Mouse (Mus musculus) heart, embryonic 11.5 days (tissue): ENCODE results near the gene Gnai3. TPM values are rescaled to one million over a fixed set of nuclear protein-coding genes. Genes with fewer than 3 reads are reported as not detected.

Source experiments
- ATAC-seq: fragments of 200-750 bp; cut with Nextera tagmentation; replicated peaks from 2 replicates; pipeline ENCODE4 v1.8.0; 2017; ENCODE audit warnings: moderate library complexity; ENCODE audit not compliant: insufficient number of reproducible peaks, low FRiP score, low TSS enrichment
- H3K27ac ChIP-seq: fragments of 300-500 bp; sonication (generic); 2 replicates; pipeline ENCODE4 v1.5.1; 2014; ENCODE audit warnings: mild to moderate bottlenecking, low read depth, low read length
- H3K27me3 ChIP-seq: fragments of 300-500 bp; sonication (generic); 2 replicates; pipeline ENCODE4 v1.6.1; 2014; ENCODE audit warnings: mild to moderate bottlenecking, low read length, mixed read lengths; ENCODE audit not compliant: control insufficient read depth, insufficient read depth
- H3K36me3 ChIP-seq: fragments of 300-500 bp; sonication (generic); 2 replicates; pipeline ENCODE4 v1.6.1; 2014; ENCODE audit warnings: mild to moderate bottlenecking, low read length, moderate library complexity, mixed read lengths; ENCODE audit not compliant: control insufficient read depth, insufficient read depth
- H3K4me1 ChIP-seq: fragments of 300-500 bp; sonication (generic); 2 replicates; pipeline ENCODE4 v1.6.1; 2014; ENCODE audit warnings: low read length; ENCODE audit not compliant: control insufficient read depth, insufficient read depth
- H3K4me2 ChIP-seq: fragments of 300-500 bp; sonication (generic); 2 replicates; pipeline ENCODE4 v1.6.1; 2014; ENCODE audit warnings: mild to moderate bottlenecking, moderate library complexity
- H3K4me3 ChIP-seq: fragments of 300-500 bp; sonication (generic); 2 replicates; pipeline ENCODE4 v1.5.1; 2014; ENCODE audit warnings: low read depth, low read length
- H3K9ac ChIP-seq: fragments of 300-500 bp; sonication (generic); 2 replicates; pipeline ENCODE4 v1.6.1; 2014; ENCODE audit warnings: mild to moderate bottlenecking, low read depth, low read length, moderate library complexity
- H3K9me3 ChIP-seq: fragments of 300-500 bp; sonication (generic); replicated peaks from 2 replicates; pipeline ENCODE4 v1.6.1; 2016; ENCODE audit warnings: low read length; ENCODE audit not compliant: control insufficient read depth
- WGBS: fragments of 180-500 bp; shearing (Covaris S2); extraction: QIAGEN DNeasy Blood & Tissue Kit; methylation state at CpG from one replicate; pipeline ENCODE4 v1.1.7; 2014; ENCODE audit not compliant: insufficient replicate concordance; 5-methylcytosine and 5-hydroxymethylcytosine counted together
- polyA plus RNA-seq: library from polyadenylated mRNA; unstranded; fragments of >200 nt; fragmentation: Nextera tagmentation; extraction: Ambion mirVana; gene quantifications from 2 replicates; pipeline ENCODE4 v1.2.1, GENCODE M21; 2014

Gnai3 gene
- polyA plus RNA-seq, 1 experiment from 2014 or later: 91.3 TPM

DNA sequence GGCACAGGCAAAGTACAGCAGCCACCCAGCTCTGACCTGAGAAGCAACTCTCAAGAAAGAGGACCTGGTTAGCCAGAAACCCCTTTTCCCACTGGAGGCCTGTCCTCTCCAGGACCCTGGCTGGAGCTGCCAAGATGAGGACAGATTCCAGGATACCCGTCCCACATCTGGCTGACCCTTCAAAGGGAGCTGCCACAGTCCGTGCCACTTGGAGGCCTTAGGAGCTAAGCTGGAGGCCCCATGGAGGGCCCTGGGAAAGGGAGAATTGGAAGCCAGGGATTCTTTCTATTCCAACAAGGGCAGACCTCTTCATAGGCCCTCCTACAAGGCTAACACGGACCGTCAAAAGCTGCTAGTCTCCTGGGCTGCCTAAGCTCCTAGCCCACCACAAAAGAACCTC, 64.3 kb downstream of the Gnai3 start:
- WGBS: 47% methylated on average over 4 of the region's 4 CpGs
- Histone ChIP-seq H3K27ac (no peak overlapping the region), H3K4me1 (peaks cover 39% of the 10 kb centered on the region), H3K4me3 (no peak overlapping the region), H3K36me3 (peaks cover 12% of the 10 kb centered on the region), H3K4me2 (peak overlapping the region; percentile 37), H3K9me3 (no peaks in the 10 kb centered on the region), H3K27me3 (no peaks in the 10 kb centered on the region), H3K9ac (peak overlapping the region; percentile 31)
- no peak for ATAC-seq

DNA sequence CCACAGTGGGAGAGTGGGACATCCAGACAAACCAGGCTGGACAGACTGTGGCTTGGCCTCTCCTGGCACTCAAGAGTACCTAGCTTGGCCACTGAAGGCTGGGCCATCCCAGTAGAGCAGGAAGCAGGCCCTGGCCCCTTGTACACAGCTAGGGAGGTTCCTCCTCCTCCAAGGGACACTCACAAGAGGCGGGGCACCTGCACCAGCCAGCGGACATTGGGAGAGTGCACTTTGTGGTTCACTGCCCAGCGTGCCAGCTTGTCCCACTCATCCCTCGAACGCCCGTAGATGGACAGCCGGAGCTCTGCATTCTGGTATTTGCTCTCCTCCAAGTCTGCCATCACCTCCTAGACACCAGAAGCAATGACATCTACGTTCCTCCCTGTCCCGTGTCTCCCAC, 69.1 kb downstream of the Gnai3 start:
- no peak overlapping the region for H3K9ac ChIP-seq
- no peak for ATAC-seq
- peaks cover 8% of the 10 kb centered on the region for H3K4me1 ChIP-seq
- peaks cover 32% of the 10 kb centered on the region for H3K36me3 ChIP-seq
- H3K4me2 ChIP-seq: no peak overlapping the region
- no peak overlapping the region for H3K4me3 ChIP-seq
- WGBS: 87% methylated on average over 9 of the region's 9 CpGs
- no peaks in the 10 kb centered on the region for H3K27me3 ChIP-seq
- H3K27ac ChIP-seq: no peak overlapping the region
- H3K9me3 ChIP-seq: no peaks in the 10 kb centered on the region

DNA sequence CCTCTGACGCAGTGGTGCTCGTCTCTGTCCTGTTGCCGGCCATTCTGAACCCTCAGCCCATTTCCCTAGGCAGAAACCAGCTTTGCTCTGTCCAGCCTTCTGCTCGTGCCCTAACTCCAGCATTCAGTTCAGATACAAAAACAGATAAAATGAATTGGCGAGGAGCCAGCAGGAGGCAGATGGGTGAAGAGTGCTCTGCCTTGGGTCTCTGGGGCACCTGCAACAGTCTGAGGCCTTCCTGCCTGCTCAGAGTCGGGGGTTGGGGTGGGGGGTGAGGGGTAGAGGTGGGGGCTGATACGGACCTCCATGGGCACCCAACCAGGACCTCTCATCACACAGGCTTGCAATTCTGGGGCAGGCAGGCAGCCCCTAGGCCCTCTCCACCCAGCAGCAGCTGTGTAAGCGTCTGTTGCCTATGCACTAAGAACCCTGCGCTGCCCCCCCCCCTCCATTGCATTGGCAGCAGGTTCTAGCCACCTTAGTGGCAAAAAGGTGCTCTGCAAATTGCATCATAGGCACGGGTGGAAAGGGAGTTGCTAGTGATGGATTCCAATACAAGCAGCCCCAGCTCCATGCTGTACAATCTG, 72.9 kb downstream of the Gnai3 start:
- Histone ChIP-seq H3K9me3 (no peaks in the 10 kb centered on the region), H3K4me1 (peaks cover 11% of the 10 kb centered on the region), H3K36me3 (peaks cover 30% of the 10 kb centered on the region), H3K4me2 (no peak overlapping the region), H3K27me3 (no peaks in the 10 kb centered on the region), H3K9ac (no peak overlapping the region), H3K27ac (no peak overlapping the region), H3K4me3 (no peak overlapping the region)
- no peak for ATAC-seq
- WGBS: 76% methylated on average over 10 of the region's 10 CpGs

DNA sequence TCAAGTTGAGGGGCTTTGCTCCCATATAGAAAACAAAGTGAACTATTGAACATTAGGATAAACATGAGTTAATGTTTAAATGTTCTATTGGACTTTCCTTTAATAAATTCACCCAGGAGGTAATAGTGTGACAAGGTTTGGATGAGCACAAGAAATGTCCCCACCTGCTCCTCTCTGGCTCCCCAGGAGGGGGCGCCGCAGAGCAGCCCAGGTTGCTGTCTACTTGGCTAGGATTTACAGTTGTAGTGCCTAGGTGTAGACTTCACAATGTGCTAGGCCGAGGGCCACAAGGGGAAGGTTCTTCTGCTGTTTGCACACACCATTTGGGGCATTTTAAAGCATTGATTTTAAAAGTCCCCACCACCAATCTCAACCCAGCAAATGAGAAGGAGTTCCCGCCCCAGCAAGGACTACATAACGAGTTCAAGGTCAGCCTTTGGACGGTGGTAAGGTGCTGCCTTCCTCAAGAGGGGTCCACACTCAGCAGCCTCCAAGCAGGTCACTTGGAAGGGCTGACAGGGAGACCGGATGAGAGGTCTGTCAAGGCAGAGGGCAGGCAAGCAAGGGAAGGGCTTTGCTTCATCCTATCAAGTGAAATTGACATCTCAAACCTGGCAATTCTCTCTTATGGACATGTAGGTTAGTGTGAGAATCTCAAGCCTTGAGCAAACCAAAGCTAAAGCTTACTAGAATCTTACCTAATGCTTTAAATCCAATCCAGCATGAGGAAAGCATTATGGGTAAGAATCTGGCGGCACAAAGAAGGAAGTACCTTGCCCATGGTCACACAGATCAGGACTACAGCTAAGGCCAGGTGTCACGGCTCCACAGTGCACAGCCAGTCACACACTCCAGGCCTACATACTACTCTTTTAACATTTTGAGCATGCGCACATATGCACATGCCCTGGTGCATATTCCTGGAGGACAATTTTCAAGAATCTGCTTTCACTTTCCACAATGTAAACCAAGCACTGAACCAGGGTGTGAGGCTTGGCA, 75.4 kb downstream of the Gnai3 start:
- Histone ChIP-seq H3K9ac (no peak overlapping the region), H3K4me2 (no peak overlapping the region), H3K36me3 (peaks cover 11% of the 10 kb centered on the region), H3K27me3 (no peaks in the 10 kb centered on the region), H3K27ac (no peak overlapping the region), H3K9me3 (no peaks in the 10 kb centered on the region), H3K4me3 (no peak overlapping the region), H3K4me1 (peaks cover 11% of the 10 kb centered on the region)
- WGBS: 66% methylated on average over 10 of the region's 10 CpGs
- ATAC-seq: no peak

DNA sequence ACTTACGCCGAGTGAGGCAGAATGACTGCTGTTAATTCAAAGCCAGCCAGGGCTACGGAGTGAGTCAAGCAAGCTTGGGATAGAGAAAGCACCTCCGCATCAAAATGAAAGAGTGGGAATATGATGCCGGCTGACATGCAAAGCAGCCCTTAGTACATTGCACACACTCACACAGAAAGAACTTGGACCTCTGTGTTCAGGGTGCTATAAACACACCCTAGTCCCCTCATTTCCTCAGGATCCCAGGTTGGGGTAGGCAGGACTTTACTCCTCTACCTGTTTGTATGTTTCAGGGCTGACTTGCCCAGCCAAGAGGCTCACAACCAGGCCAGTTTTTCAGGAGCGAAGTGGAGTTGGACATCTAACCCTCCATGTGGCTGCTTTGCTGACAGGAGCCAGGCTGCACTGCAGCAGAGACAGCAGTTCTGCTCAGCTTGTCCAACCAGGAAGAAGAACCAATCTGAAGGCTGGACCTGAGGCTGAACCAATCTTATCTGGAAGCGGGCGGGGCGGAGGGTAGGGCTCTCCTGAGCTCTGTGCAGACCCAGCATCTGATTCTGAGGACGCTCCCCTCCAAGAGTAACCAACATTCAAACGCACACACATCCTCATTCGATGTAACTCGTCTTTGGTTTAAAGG, 76.6 kb downstream of the Gnai3 start:
- H3K4me2 ChIP-seq: peak overlapping the region; percentile 51
- no peaks in the 10 kb centered on the region for H3K36me3 ChIP-seq
- peaks cover 11% of the 10 kb centered on the region for H3K4me1 ChIP-seq
- 47% methylated on average over 13 of the region's 13 CpGs for WGBS
- 0 out of 2 replicates have a peak overlapping the region, but pooled peaks have one; percentile 6 for H3K27ac ChIP-seq
- H3K27me3 ChIP-seq: no peaks in the 10 kb centered on the region
- no peak overlapping the region for H3K9ac ChIP-seq
- H3K9me3 ChIP-seq: no peaks in the 10 kb centered on the region
- H3K4me3 ChIP-seq: 0 out of 2 replicates have a peak overlapping the region, but pooled peaks have one; percentile 8
- ATAC-seq: no peak

DNA sequence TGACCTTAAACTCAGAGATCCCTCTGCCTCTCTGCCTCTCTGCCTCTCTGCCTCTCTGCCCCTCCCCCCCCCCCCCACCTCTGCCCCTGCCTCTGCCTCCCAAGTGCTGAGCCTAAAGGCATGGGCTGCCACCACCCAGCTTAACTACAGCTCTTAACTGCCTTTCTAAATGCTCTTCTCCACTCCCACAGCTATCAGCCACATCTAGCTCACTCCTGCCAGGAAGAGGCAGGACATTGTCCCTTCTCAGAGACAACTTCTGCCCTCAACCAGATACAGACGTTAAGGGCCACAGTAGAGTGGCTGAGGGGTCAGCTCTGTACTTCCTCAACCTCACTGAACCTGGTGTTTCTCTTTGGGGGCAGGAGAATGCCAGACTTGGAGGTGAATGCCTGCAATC, 77.1 kb downstream of the Gnai3 start:
- no peak for ATAC-seq
- Histone ChIP-seq H3K4me1 (peaks cover 11% of the 10 kb centered on the region), H3K9ac (no peak overlapping the region), H3K9me3 (no peaks in the 10 kb centered on the region), H3K4me2 (no peak overlapping the region), H3K27me3 (no peaks in the 10 kb centered on the region), H3K27ac (no peak overlapping the region), H3K4me3 (no peak overlapping the region), H3K36me3 (no peaks in the 10 kb centered on the region)
- 0% methylated on average over 1 of the region's 1 CpGs for WGBS

DNA sequence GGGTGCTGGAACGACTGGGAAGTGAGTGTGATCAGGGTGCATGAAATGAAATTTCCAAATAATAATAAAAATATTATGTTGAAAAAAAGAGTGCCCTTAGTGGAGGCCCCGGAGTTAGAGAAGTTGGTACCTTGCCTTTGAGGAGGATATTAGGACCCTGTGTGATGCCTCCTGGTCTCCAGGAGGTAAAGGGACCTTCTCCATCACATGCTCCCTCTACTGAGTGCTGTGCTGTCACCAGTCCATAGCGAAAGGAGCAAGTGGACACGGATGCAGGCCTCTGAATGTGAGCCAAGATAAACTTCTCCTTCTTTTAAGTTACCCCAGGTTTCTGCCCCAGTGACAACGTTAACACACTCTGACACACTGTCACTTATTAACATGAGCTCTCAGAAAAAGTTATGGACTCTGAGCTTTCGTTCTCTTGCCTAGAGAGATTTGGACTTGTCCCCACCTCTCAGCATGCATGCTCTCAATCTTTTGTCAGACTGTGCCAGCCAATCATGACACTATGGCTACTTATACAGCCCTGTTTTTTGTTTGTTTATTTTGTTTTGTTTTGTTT, 78.5 kb downstream of the Gnai3 start:
- H3K27me3 ChIP-seq: no peaks in the 10 kb centered on the region
- H3K9me3 ChIP-seq: no peaks in the 10 kb centered on the region
- no peak for ATAC-seq
- peaks cover 11% of the 10 kb centered on the region for H3K4me1 ChIP-seq
- no peak overlapping the region for H3K4me2 ChIP-seq
- no peak overlapping the region for H3K9ac ChIP-seq
- H3K4me3 ChIP-seq: no peak overlapping the region
- no peak overlapping the region for H3K27ac ChIP-seq
- WGBS: 66% methylated on average over 6 of the region's 6 CpGs
- no peaks in the 10 kb centered on the region for H3K36me3 ChIP-seq

DNA sequence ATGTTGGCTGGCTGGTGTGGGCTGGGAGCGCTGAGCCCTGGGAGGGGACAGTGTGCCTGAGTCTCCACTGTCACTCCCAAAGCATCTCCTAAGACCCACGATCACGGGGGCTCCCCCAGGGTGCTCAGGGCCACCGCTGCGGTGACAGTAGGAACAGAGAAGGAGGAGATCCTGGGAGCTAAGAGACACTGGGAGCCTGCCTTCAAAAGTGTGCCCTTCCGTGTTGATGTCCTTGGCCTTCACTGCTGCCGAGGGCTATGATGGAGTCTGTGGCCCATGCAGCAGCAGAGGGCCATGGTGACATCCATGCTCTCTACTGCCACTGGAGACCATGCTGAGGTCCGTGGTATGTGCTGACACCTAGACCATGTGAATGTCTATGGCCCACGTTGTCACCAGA, 80.4 kb downstream of the Gnai3 start:
- H3K36me3 ChIP-seq: no peaks in the 10 kb centered on the region
- no peak overlapping the region for H3K27ac ChIP-seq
- no peak overlapping the region for H3K4me3 ChIP-seq
- H3K4me2 ChIP-seq: no peak overlapping the region
- no peaks in the 10 kb centered on the region for H3K27me3 ChIP-seq
- no peaks in the 10 kb centered on the region for H3K9me3 ChIP-seq
- H3K4me1 ChIP-seq: peaks cover 11% of the 10 kb centered on the region
- no peak overlapping the region for H3K9ac ChIP-seq
- ATAC-seq: no peak
- WGBS: 78% methylated on average over 9 of the region's 9 CpGs
